Mouse (Mus musculus) CH12.LX (cell line): Measurements from ENCODE around the gene Unc13b.

Experiments used
- CTCF ChIP-seq, 2 experiments: IDR thresholded peaks in 1 of 2; conservative IDR thresholded peaks in 1 of 2; 2 replicates each; pipeline ENCODE4 v1.5.1; 2011 to 2012; ENCODE audit warnings: low read depth in 2 of 2, low read length in 2 of 2, improper control_type of control experiment in 1 of 2, inconsistent platforms in 1 of 2, mild to moderate bottlenecking in 1 of 2, moderate library complexity in 1 of 2
- ELF1 ChIP-seq: IDR thresholded peaks from 2 replicates; pipeline ENCODE4 v1.6.1; 2014; ENCODE audit warnings: low read depth, mild to moderate bottlenecking, inconsistent platforms, low read length, improper control_type of control experiment
- EP300 ChIP-seq: IDR thresholded peaks from 2 replicates; pipeline ENCODE4 v1.6.1; 2011; ENCODE audit warnings: low read length, improper control_type of control experiment
- JUND ChIP-seq: conservative IDR thresholded peaks from 2 replicates; pipeline ENCODE4 v1.6.1; 2011; ENCODE audit warnings: low read depth, low read length, improper control_type of control experiment
- POLR2A ChIP-seq: IDR thresholded peaks from 2 replicates; pipeline ENCODE4 v1.6.1; 2011; ENCODE audit warnings: low read depth, mild to moderate bottlenecking, improper control_type of control experiment, low read length
- SMC3 ChIP-seq: IDR thresholded peaks from 2 replicates; pipeline ENCODE4 v1.6.1; 2011; ENCODE audit warnings: low read depth, low read length, improper control_type of control experiment
- USF1 ChIP-seq: IDR thresholded peaks from 2 replicates; pipeline ENCODE4 v1.6.1; 2014; ENCODE audit warnings: low read depth, mild to moderate bottlenecking, inconsistent platforms, low read length, improper control_type of control experiment
- ZC3H11A ChIP-seq: IDR thresholded peaks from 2 replicates; pipeline ENCODE4 v1.6.1; 2012; ENCODE audit warnings: low read depth, mild to moderate bottlenecking, inconsistent platforms, low read length, improper control_type of control experiment
- ZMIZ1 ChIP-seq: IDR thresholded peaks from 2 replicates; pipeline ENCODE4 v1.6.1; 2012; ENCODE audit warnings: low read depth, mild to moderate bottlenecking, inconsistent platforms, low read length, improper control_type of control experiment
- ZNF384 ChIP-seq: IDR thresholded peaks from 2 replicates; pipeline ENCODE4 v1.6.1; 2012; ENCODE audit warnings: low read depth, low read length, improper control_type of control experiment, inconsistent platforms

- TF ChIP-seq CTCF (conservative IDR thresholded peaks at IDR 0.05 in 1 of 2, IDR thresholded peaks at IDR 0.05 in 1 of 2; ENCODE audit: low read depth in 2 of 2, low read length in 2 of 2) = peak; percentile 58 to 91; a peak in 3 of 4 replicates
- no peak for TF ChIP-seq EP300
- peak; percentile 83 for TF ChIP-seq POLR2A
- TF ChIP-seq ZC3H11A = no peak
- 0 out of 2 replicates have a peak, but pooled peaks have one; percentile 31 for TF ChIP-seq JUND
- TF ChIP-seq ELF1 = peak; percentile 93
- peak; percentile 65 for TF ChIP-seq SMC3
- peak; percentile 63; the same call in 1 of the 2 replicates for TF ChIP-seq ZNF384
- TF ChIP-seq ZMIZ1 = peak; percentile 70; the same call in 1 of the 2 replicates
- no peak for TF ChIP-seq USF1
Observed at GRCm38 (mm10) chr4:43025084-43025960, 33.4 kb upstream of the Unc13b start, which contains the start of gene Pigo.
